Mouse (Mus musculus) heart, embryonic 14.5 days (tissue): ENCODE data around the gene Amer1. TPM values are rescaled to one million over a fixed set of nuclear protein-coding genes. Genes with fewer than 3 reads are reported as not detected.

Experiments used
- ATAC-seq: fragments of 200-750 bp; cut with Nextera tagmentation; 2 replicates; pipeline ENCODE4 v1.8.0; 2017; ENCODE audit warnings: low read depth, moderate TSS enrichment; ENCODE audit not compliant: insufficient number of reproducible peaks, insufficient read depth, low FRiP score
- H3K27ac ChIP-seq, 2 experiments: fragments of 200-500 bp in 1 of 2; fragments of 300-500 bp in 1 of 2; sonication (generic) in 1 of 2; replicated peaks in 1 of 2; 2 replicates each; pipeline ENCODE4 v1.5.1; 2012 to 2014; ENCODE audit warnings: low read depth in 2 of 2, low read length in 2 of 2, control low read depth in 1 of 2, mild to moderate bottlenecking in 1 of 2, mixed read lengths in 1 of 2; ENCODE audit not compliant: control insufficient read depth in 1 of 2, insufficient read depth in 1 of 2
- H3K27me3 ChIP-seq: fragments of 300-500 bp; sonication (generic); 2 replicates; pipeline ENCODE4 v1.6.1; 2014; ENCODE audit warnings: mild to moderate bottlenecking, low read length, control low read depth; ENCODE audit not compliant: control insufficient read depth, insufficient read depth
- H3K36me3 ChIP-seq: fragments of 300-500 bp; sonication (generic); 2 replicates; pipeline ENCODE4 v1.6.1; 2014; ENCODE audit warnings: mild to moderate bottlenecking, control low read depth, low read length, mixed read lengths; ENCODE audit not compliant: control insufficient read depth, insufficient read depth
- H3K4me1 ChIP-seq, 2 experiments: fragments of 200-500 bp in 1 of 2; fragments of 300-500 bp in 1 of 2; sonication (generic) in 1 of 2; 2 replicates each; pipeline ENCODE4 v1.6.1; 2012 to 2014; ENCODE audit warnings: low read length in 2 of 2, control low read depth in 1 of 2, mixed read lengths in 1 of 2; ENCODE audit not compliant: control insufficient read depth in 2 of 2, insufficient read depth in 2 of 2
- H3K4me2 ChIP-seq: fragments of 300-500 bp; sonication (generic); 2 replicates; pipeline ENCODE4 v1.6.1; 2014; ENCODE audit warnings: mild to moderate bottlenecking, low read length
- H3K4me3 ChIP-seq, 2 experiments: fragments of 200-500 bp in 1 of 2; fragments of 300-500 bp in 1 of 2; sonication (generic) in 1 of 2; 2 replicates each; pipeline ENCODE4 v1.5.1; 2012 to 2014; ENCODE audit warnings: low read length in 2 of 2, mild to moderate bottlenecking in 2 of 2, control low read depth in 1 of 2, low read depth in 1 of 2, moderate library complexity in 1 of 2; ENCODE audit not compliant: control insufficient read depth in 1 of 2, insufficient read depth in 1 of 2
- H3K9ac ChIP-seq: fragments of 300-500 bp; sonication (generic); 2 replicates; pipeline ENCODE4 v1.6.1; 2014; ENCODE audit warnings: mild to moderate bottlenecking, low read length
- H3K9me3 ChIP-seq: fragments of 300-500 bp; sonication (generic); 2 replicates; pipeline ENCODE4 v1.6.1; 2016; ENCODE audit warnings: low read length, control low read depth; ENCODE audit not compliant: control insufficient read depth
- WGBS: fragments of 180-500 bp; shearing (Covaris S2); extraction: QIAGEN DNeasy Blood & Tissue Kit; methylation state at CpG from one replicate; pipeline ENCODE4 v1.1.7; 2014; 5-methylcytosine and 5-hydroxymethylcytosine counted together
- polyA plus RNA-seq: library from polyadenylated mRNA; unstranded; fragments of >200 nt; fragmentation: Nextera tagmentation; extraction: Ambion mirVana; gene quantifications from 2 replicates; pipeline ENCODE4 v1.2.1, GENCODE M21; 2014

The Amer1 gene
- polyA plus RNA-seq: 6.0 and 6.4 TPM in 2 replicates

- Histone ChIP-seq H3K27me3 (no peaks in the 10 kb centered on the region), H3K9me3 (no peaks in the 10 kb centered on the region), H3K4me1 (peaks cover 4 to 16% of the 10 kb centered on the region in 2 experiments; a peak in 2 of 4 replicates), H3K36me3 (no peaks in the 10 kb centered on the region), H3K4me2 (peak within 1 kb of the TSS; percentile 66), H3K4me3 (peak within 1 kb of the TSS; percentile 55 to 86), H3K9ac (peak within 1 kb of the TSS; percentile 78), H3K27ac (peak within 1 kb of the TSS; percentile 86 to 87)
- ATAC-seq: peak; percentile 94
- 17% methylated on average over 19 of the region's 19 CpGs for WGBS
Measured at GRCm38 (mm10) chrX:95444776-95445111, at the start of gene Amer1. Amer1 (minus strand) TSS chrX:95444872.

GRCm38 (mm10) chrX:95457166-95457565 is 12.5 kb upstream of the Amer1 start:
- 57% methylated on average over 3 of the region's 3 CpGs for WGBS
- Histone ChIP-seq H3K4me2 (no peak overlapping the region), H3K4me3 (no peak overlapping the region), H3K9ac (no peak overlapping the region), H3K9me3 (no peaks in the 10 kb centered on the region), H3K36me3 (no peaks in the 10 kb centered on the region), H3K27ac (no peak overlapping the region), H3K27me3 (no peaks in the 10 kb centered on the region), H3K4me1 (no peaks in the 10 kb centered on the region)
- ATAC-seq: no peak

GRCm38 (mm10) chrX:95445866-95446265 is 1.2 kb upstream of the Amer1 start:
- no peak for ATAC-seq
- 58% methylated on average over 2 of the region's 2 CpGs for WGBS

GRCm38 (mm10) chrX:95445141-95445540 is 469 bp upstream of the Amer1 start:
- no peaks in the 10 kb centered on the region for H3K36me3 ChIP-seq
- H3K9ac ChIP-seq: peak overlapping the region; percentile 78
- ATAC-seq: no peak
- H3K9me3 ChIP-seq: no peaks in the 10 kb centered on the region
- peak overlapping the region; percentile 75 to 87 for H3K27ac ChIP-seq
- peak overlapping the region; percentile 66 for H3K4me2 ChIP-seq
- 35% methylated on average over 3 of the region's 3 CpGs for WGBS
- H3K4me1 ChIP-seq: peaks cover 4 to 16% of the 10 kb centered on the region in 2 experiments; a peak in 2 of 4 replicates
- H3K27me3 ChIP-seq: no peaks in the 10 kb centered on the region
- peak overlapping the region; percentile 55 to 86 for H3K4me3 ChIP-seq

More at GRCm38 (mm10) chrX:95445866-95446265, 1.2 kb upstream of the Amer1 start:
- H3K27me3 ChIP-seq: no peaks in the 10 kb centered on the region
- H3K9me3 ChIP-seq: no peaks in the 10 kb centered on the region
- H3K9ac ChIP-seq: no peak overlapping the region
- H3K36me3 ChIP-seq: no peaks in the 10 kb centered on the region
- no peak overlapping the region for H3K4me2 ChIP-seq
- no peak overlapping the region for H3K4me3 ChIP-seq
- H3K4me1 ChIP-seq: peaks cover 4 to 16% of the 10 kb centered on the region in 2 experiments; a peak in 2 of 4 replicates
- no peak overlapping the region for H3K27ac ChIP-seq

- Histone ChIP-seq H3K4me3 (peak overlapping the region; percentile 55 to 86), H3K27ac (peak overlapping the region; percentile 86 to 87), H3K4me2 (peak overlapping the region; percentile 66), H3K9ac (peak overlapping the region; percentile 78), H3K36me3 (no peaks in the 10 kb centered on the region), H3K9me3 (no peaks in the 10 kb centered on the region), H3K4me1 (peaks cover 4 to 16% of the 10 kb centered on the region in 2 experiments; a peak in 2 of 4 replicates), H3K27me3 (no peaks in the 10 kb centered on the region)
- WGBS: 18% methylated on average over 42 of the region's 42 CpGs
- peak; percentile 54 for ATAC-seq
Measured at GRCm38 (mm10) chrX:95443898-95444775, 535 bp downstream of the Amer1 start.

- no peaks in the 10 kb centered on the region for H3K27me3 ChIP-seq
- peak overlapping the region; percentile 55 to 86 for H3K4me3 ChIP-seq
- ATAC-seq: 0 out of 2 replicates have a peak, but pooled peaks have one; percentile 7
- no peaks in the 10 kb centered on the region for H3K36me3 ChIP-seq
- peak overlapping the region; percentile 78 for H3K9ac ChIP-seq
- 33% methylated on average over 12 of the region's 12 CpGs for WGBS
- H3K4me2 ChIP-seq: peak overlapping the region; percentile 66
- peaks cover 4 to 16% of the 10 kb centered on the region in 2 experiments; a peak in 2 of 4 replicates for H3K4me1 ChIP-seq
- H3K27ac ChIP-seq: peak overlapping the region; percentile 86 to 87
- H3K9me3 ChIP-seq: no peaks in the 10 kb centered on the region
Measured at GRCm38 (mm10) chrX:95443390-95443789, 1.3 kb downstream of the Amer1 start.

- no peak overlapping the region for H3K4me3 ChIP-seq
- no peaks in the 10 kb centered on the region for H3K27me3 ChIP-seq
- H3K4me2 ChIP-seq: peak overlapping the region; percentile 66
- no peaks in the 10 kb centered on the region for H3K9me3 ChIP-seq
- peaks cover 4 to 16% of the 10 kb centered on the region in 2 experiments; a peak in 2 of 4 replicates for H3K4me1 ChIP-seq
- 0 out of 2 replicates have a peak overlapping the region, but pooled peaks have one; percentile 11 for H3K9ac ChIP-seq
- H3K36me3 ChIP-seq: no peaks in the 10 kb centered on the region
- H3K27ac ChIP-seq: peak overlapping the region in 1 of 2 experiments; percentile 19; a peak in 1 of 4 replicates
- 47% methylated on average over 1 of the region's 1 CpGs for WGBS
- ATAC-seq: no peak
Measured at GRCm38 (mm10) chrX:95442261-95442660, 2.4 kb downstream of the Amer1 start.
